Mouse (Mus musculus): Measurements from ENCODE around the gene Nin.
A peak's percentile ranks its signal among the peaks of the same experiment; 100 is the strongest.

Nin gene

GRCm38 (mm10) chr12:70118721-70119345, 5.3 kb upstream of the Nin start:
- DNase-seq (ENCODE audit: low spot score): no peak

GRCm38 (mm10) chr12:70117146-70117545, 3.6 kb upstream of the Nin start:
- DNase-seq (ENCODE audit: low spot score): no peak

DNA sequence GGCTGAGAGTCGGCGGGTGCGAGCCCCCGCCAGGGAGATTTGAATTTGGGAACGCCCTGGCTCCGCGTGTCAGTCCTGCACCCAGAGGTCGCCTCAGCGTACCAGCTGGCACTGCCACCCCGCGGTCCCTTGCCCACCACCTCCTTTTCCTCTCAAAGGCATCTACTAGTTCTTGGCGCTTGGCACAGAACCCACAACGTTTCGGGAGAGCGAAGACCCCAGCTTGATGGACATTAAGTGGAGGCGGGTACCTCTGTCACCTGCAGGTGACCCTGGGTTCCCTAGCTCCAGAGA, 1.5 kb downstream of the Nin start:
- no peak for DNase-seq (ENCODE audit: low spot score)

GRCm38 (mm10) chr12:70111367-70112089, 2.0 kb downstream of the Nin start:
- peak; percentile 81 for DNase-seq (ENCODE audit: low spot score)

- DNase-seq (ENCODE audit: low spot score): no peak
Observed at GRCm38 (mm10) chr12:70111117-70111366, 2.5 kb downstream of the Nin start.

DNA sequence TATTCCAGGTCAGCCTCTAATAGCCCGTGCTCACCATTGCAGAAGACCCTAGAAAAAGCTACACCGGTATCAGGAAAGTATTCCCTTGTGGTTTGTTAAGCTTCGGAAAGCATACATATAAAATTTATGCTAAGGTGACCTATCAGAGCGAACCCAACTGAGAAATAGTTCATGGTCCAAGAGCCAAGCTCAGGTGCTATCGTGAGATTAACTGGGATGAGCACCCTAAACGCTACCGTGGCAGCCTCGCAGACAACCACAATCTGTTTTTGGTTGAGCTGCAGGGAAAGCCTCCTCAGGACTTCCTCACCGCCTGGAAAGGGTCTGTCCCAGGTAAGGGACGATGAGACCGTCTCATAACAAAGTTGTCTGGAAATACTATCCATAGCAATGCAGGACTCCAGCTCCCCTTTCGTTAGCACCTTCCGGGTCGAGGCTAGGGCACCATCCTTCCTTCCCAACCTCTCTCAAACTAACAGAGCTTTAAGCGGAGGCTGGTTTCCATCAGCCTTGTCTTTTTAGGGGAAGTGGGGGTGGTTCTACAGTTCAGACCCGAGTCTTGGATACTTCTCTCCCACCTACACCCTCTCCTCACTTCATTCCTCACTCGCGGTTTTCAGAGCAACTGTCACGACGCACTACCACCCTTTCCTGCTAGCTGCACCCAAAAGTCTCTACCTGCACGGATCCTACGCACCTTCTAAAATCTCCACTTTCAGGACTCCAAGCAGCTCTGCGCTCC, 3.0 kb downstream of the Nin start:
- DNase-seq (ENCODE audit: low spot score): no peak

DNA sequence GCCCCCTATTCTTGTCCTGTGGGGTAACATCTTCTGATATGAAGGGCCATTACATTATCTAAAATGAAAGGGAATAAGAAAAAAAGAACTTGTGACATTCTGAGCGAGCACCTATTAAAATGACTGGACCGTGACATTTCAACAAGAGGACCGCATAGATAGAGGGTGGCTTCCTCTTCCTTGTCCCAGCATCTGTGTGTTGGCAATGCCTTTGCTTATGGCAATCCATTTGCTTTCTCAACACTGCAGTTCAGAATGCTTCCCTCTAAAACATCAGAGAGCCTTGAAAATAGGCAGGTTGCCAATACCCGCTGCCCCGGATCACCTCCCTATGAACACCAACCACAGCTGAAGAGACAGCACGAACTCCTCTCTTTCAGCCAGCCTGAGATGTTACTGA, 3.6 kb downstream of the Nin start:
- DNase-seq (ENCODE audit: low spot score): no peak

GRCm38 (mm10) chr12:70108104-70108503, 5.4 kb downstream of the Nin start:
- DNase-seq (ENCODE audit: low spot score): no peak

- no peak for DNase-seq (ENCODE audit: low spot score)
Observed at GRCm38 (mm10) chr12:70106508-70106907, 7.0 kb downstream of the Nin start.

DNA sequence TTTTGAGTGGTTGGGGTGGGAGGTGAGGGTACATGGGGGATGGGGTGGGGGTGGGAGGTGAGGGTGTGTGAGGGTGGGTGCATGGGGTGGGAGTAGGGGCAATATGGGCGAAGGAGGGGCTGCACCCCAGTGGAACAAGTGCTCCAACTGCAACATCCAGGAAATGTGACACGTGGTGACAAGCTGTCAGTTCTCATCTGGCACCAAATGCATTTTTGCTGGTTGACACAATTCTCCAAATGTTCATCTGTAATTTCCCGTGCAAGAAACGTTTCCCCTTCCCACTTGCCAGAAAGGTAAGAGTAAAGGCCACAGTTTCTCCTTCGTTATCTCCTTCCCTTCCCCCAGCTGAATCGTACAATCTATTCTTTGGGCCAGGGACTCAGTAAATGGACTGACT, 7.6 kb downstream of the Nin start:
- DNase-seq (ENCODE audit: low spot score): no peak

DNA sequence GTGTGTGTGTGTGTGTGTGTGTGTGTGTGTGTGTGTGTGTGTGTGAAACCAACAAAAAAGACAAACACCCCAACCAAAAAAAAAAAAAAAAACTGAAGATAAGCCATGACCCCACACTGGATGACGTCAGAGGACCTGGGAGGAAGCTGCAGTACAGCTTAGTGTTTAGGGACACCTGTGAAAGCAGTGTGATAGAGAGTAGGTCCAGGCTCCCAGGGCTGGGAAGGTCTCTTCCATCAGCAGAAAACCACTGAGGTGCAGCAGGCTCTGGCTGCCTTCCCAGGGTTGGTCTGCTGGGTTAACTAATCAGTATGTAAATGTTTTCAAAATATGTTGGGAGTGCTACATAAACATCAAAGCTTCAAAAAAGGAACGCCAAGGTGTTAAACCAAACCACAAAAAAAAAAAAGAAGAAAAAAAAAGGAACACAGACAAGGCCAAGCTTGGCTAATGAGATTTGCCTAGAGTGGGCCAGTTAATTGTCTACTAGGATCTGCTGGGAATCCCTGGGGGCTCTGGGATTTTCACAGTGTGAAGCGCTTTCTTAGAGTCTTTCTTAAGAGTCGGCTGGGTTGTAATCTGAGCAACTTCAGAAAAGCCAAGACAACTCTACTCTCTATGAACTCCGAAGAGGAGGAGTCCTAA, 8.6 kb downstream of the Nin start:
- no peak for DNase-seq (ENCODE audit: low spot score)

GRCm38 (mm10) chr12:70104199-70104598, 9.3 kb downstream of the Nin start:
- DNase-seq (ENCODE audit: low spot score): no peak

GRCm38 (mm10) chr12:70103257-70103656, 10.3 kb downstream of the Nin start:
- no peak for DNase-seq (ENCODE audit: low spot score)

- DNase-seq (ENCODE audit: low spot score): peak; percentile 66
Observed at GRCm38 (mm10) chr12:70102426-70102825, 11.1 kb downstream of the Nin start.

GRCm38 (mm10) chr12:70101823-70102222, 11.7 kb downstream of the Nin start:
- DNase-seq (ENCODE audit: low spot score): no peak

DNA sequence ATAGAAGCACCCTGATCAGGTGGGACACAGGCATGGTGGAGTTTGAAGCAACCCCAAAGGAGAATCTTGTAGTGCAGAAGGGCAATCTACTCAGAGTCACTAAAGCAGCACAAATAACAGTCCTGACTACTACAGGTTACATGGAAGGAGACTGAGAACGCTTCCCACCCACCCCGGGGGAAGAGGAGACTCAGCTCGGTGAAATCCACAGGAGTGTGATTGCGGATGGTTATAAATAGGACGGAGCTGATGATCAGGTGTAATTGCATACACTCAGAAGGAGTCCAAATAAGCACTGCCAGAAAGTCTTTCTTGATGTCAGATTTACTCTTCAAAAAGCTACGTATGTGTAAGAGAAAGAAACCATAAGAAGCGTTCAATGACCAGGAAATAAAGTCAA, 15.6 kb downstream of the Nin start:
- no peak for DNase-seq (ENCODE audit: low spot score)

DNA sequence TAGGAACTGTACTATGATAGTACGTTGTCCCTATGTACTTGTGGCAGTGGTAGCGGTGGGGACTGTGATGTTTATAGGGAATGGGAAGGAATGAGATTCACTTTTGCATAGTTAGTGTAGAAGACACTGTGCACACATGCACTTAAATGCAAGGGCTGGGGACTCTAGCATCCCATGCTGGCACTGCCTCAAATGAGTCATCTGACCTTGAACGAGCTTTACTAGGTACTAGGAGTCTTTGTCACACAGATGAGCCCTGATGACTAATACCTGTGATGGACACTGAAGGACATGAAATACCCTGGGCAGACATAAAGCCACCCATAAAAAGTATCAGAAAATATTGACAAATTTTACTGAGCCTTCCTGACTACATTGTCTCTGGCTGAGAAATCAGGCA, 16.2 kb downstream of the Nin start:
- peak; percentile 28 for DNase-seq (ENCODE audit: low spot score)

- no peak for DNase-seq (ENCODE audit: low spot score)
Observed at GRCm38 (mm10) chr12:70093266-70093893, 20.1 kb downstream of the Nin start.

DNA sequence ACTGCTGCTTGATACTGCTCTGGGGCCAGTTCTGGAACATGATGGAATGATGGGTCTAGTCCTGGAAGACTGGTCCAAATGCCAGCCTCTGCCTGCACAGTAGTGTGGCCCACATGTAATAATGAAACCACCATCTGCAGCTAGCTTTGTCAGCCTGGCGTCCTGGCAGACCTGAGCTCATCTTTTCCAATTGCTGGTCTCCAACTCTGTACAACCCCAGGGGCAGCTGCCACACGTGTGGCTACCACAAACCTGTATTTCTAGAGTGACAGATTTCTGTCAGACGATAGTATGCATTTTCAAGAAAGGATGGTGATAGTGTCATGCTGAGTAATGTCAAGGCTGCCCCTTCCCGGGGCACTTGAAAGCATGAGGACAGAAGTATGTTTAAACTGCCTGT, 25.2 kb downstream of the Nin start:
- DNase-seq (ENCODE audit: low spot score): no peak

DNA sequence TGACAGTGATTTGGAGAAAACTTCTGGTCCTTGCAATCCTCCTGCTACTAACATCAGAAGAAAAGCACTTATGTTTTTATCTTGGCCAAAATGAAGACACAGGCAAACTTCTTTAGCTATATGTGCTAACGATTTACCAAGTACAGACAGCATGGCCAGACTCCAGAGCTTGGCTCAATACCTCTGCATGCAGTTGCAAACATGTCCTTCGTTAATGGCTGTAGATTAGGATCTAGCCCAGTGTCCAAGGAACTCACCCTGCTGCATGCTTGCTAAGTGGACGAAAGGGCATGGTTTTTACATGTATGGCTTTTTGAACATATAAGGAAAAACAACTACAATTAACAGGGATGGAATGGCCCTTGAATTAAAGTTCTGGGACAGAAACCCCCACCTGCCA, 28.2 kb downstream of the Nin start:
- no peak for DNase-seq (ENCODE audit: low spot score)

- no peak for DNase-seq (ENCODE audit: low spot score)
Observed at GRCm38 (mm10) chr12:70084198-70084597, 29.3 kb downstream of the Nin start.

GRCm38 (mm10) chr12:70083737-70084136, 29.8 kb downstream of the Nin start:
- DNase-seq (ENCODE audit: low spot score): no peak
